Mouse (Mus musculus) mature B cell (primary cell): ENCODE data around the gene Frrs1l.

Source experiments
- in situ Hi-C: fragments of 300-500 bp; cut with MboI; formaldehyde crosslinking; loops from 2 replicates; pipeline ENCODE4 v1.14.3; 2019

Gene Frrs1l

GRCm38 (mm10) chr4:56990215-56990584 lies at the start of gene Frrs1l:
TSS of gene Frrs1l (minus strand) at chr4:56990391.
- in situ Hi-C loops: no loop called here

GRCm38 (mm10) chr4:57039127-57040031 lies 49.2 kb upstream of the Frrs1l start:
- in situ Hi-C loops: no loop called here

- in situ Hi-C loops: no loop called here
Observed at GRCm38 (mm10) chr4:57037554-57037953, 47.4 kb upstream of the Frrs1l start.

GRCm38 (mm10) chr4:57034169-57034568 lies 44.0 kb upstream of the Frrs1l start:
- in situ Hi-C loops: no loop called here

GRCm38 (mm10) chr4:57031440-57031839 lies 41.2 kb upstream of the Frrs1l start:
- in situ Hi-C loops: no loop called here

GRCm38 (mm10) chr4:57027954-57028353 lies 37.8 kb upstream of the Frrs1l start:
- in situ Hi-C loops: no loop called here

- in situ Hi-C loops: no loop called here
Observed at GRCm38 (mm10) chr4:57023527-57023926, 33.3 kb upstream of the Frrs1l start.

GRCm38 (mm10) chr4:57021288-57021687 lies 31.1 kb upstream of the Frrs1l start:
- in situ Hi-C loops: no loop called here

GRCm38 (mm10) chr4:57017229-57017628 lies 27.0 kb upstream of the Frrs1l start:
- in situ Hi-C loops: loop anchor here (10.0 kb wide), 1 partner anchor 118 kb away; no protein-coding TSS in a partner anchor

GRCm38 (mm10) chr4:57016366-57017171 lies 26.4 kb upstream of the Frrs1l start:
- in situ Hi-C loops: loop anchor here (10.0 kb wide), 1 partner anchor 118 kb away; no protein-coding TSS in a partner anchor

GRCm38 (mm10) chr4:57015032-57015431 lies 24.8 kb upstream of the Frrs1l start:
- in situ Hi-C loops: loop anchor here (10.0 kb wide), 1 partner anchor 120 kb away; no protein-coding TSS in a partner anchor

GRCm38 (mm10) chr4:57011454-57012046 lies 21.4 kb upstream of the Frrs1l start:
- in situ Hi-C loops: loop anchor here (10.0 kb wide), 1 partner anchor 123 kb away; no protein-coding TSS in a partner anchor

- in situ Hi-C loops: loop anchor here (10.0 kb wide), 1 partner anchor 124 kb away; no protein-coding TSS in a partner anchor
Observed at GRCm38 (mm10) chr4:57010919-57011318, 20.7 kb upstream of the Frrs1l start.

GRCm38 (mm10) chr4:57010425-57010824 lies 20.2 kb upstream of the Frrs1l start:
- in situ Hi-C loops: loop anchor here (10.0 kb wide), 1 partner anchor 124 kb away; no protein-coding TSS in a partner anchor

- in situ Hi-C loops: no loop called here
Observed at GRCm38 (mm10) chr4:57007717-57008116, 17.5 kb upstream of the Frrs1l start.

GRCm38 (mm10) chr4:57005011-57005410 lies 14.8 kb upstream of the Frrs1l start:
- in situ Hi-C loops: no loop called here

GRCm38 (mm10) chr4:57003886-57004285 lies 13.7 kb upstream of the Frrs1l start:
- in situ Hi-C loops: no loop called here

GRCm38 (mm10) chr4:57002751-57003150 lies 12.6 kb upstream of the Frrs1l start:
- in situ Hi-C loops: no loop called here

GRCm38 (mm10) chr4:57001437-57001836 lies 11.2 kb upstream of the Frrs1l start:
- in situ Hi-C loops: no loop called here

- in situ Hi-C loops: no loop called here
Observed at GRCm38 (mm10) chr4:56993331-56993730, 3.1 kb upstream of the Frrs1l start.

GRCm38 (mm10) chr4:56991951-56992350 lies 1.8 kb upstream of the Frrs1l start:
- in situ Hi-C loops: no loop called here
